Mouse (Mus musculus): ENCODE data around the gene Sec14l4. TPM values are rescaled to one million over a fixed set of nuclear protein-coding genes. Genes with fewer than 3 reads are reported as not detected.
"Not testable (repeated sequence)": the region's sequence is repeated elsewhere in the genome, so short reads cannot be mapped to it uniquely, and the experiment has no call there.

Sec14l4 gene
- polyA plus RNA-seq, 1 experiment from 2014 or later: not detected

DNA sequence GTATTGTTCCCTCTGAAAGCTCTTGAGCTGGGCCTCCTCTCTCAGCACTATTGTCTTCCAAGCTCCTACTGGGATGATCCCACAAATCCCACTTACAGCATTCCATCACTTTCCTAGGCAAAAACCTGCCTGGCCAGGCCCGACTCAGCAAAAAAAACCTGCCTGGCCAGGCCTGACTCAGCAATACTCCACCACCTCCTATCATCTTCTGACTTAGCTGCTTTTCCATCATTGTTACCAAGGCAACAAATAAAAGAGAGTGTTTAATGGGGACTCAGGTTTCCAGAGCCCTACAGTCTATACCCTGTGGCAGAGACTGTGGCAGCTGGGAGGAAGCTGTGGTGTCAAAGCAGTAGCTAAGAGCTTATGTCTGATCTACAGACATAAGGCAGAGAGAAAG is 18.6 kb upstream of the Sec14l4 start:
- 68% methylated on average over 1 of the region's 1 CpGs for WGBS
- no peak for DNase-seq (ENCODE audit: low spot score)

DNA sequence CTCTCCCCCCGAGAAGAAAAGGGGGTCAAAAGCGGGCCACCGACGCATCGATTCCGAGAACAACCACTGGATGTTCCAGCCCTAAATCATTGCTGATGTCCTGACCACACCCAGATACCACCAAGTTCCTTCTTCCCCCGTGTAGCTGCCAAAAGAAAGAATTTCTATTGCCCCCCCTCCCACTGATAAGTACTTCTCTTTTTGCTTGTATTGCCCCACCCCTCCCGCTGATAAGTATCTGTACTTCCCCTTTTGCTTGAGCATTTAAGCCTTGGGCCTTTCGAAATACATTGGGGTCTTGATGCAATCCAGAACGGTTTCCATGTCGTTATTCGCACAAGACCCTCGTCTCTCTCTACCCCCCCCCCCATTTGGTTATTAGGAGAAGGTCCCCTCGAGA is 15.5 kb upstream of the Sec14l4 start:
- not testable (repeated sequence) for DNase-seq (ENCODE audit: low spot score); H3K27me3 ChIP-seq (ENCODE audit: control insufficient read depth, insufficient read depth, low read length); H3K9me3 ChIP-seq (replicated peaks; ENCODE audit: control insufficient read depth, low read length); H3K4me1 ChIP-seq (ENCODE audit: control insufficient read depth, insufficient read depth, low read length); H3K9ac ChIP-seq (replicated peaks; ENCODE audit: low read length); H3K4me3 ChIP-seq (ENCODE audit: low read depth, low read length); ATAC-seq (replicated peaks; ENCODE audit: insufficient number of reproducible peaks, low FRiP score, low TSS enrichment, low read depth); H3K36me3 ChIP-seq (replicated peaks; ENCODE audit: control insufficient read depth, insufficient read depth, low read depth, low read length); H3K27ac ChIP-seq (replicated peaks; ENCODE audit: low read depth, low read length); H3K4me2 ChIP-seq (ENCODE audit: low read depth, low read length)
- WGBS: 91% methylated on average over 14 of the region's 14 CpGs

More for the DNA sequence above, 18.6 kb upstream of the Sec14l4 start:
- Histone ChIP-seq H3K4me3 (ENCODE audit: low read depth, low read length) (no peak overlapping the region), H3K4me1 (ENCODE audit: control insufficient read depth, insufficient read depth, low read length) (no peaks in the 10 kb centered on the region), H3K9me3 (replicated peaks; ENCODE audit: control insufficient read depth, low read length) (no peaks in the 10 kb centered on the region), H3K36me3 (replicated peaks; ENCODE audit: control insufficient read depth, insufficient read depth, low read depth, low read length) (no peaks in the 10 kb centered on the region), H3K4me2 (ENCODE audit: low read depth, low read length) (no peak overlapping the region), H3K27me3 (ENCODE audit: control insufficient read depth, insufficient read depth, low read length) (no peaks in the 10 kb centered on the region), H3K9ac (replicated peaks; ENCODE audit: low read length) (no peak overlapping the region), H3K27ac (replicated peaks; ENCODE audit: low read depth, low read length) (no peak overlapping the region)
- no peak for ATAC-seq (replicated peaks; ENCODE audit: insufficient number of reproducible peaks, low FRiP score, low TSS enrichment, low read depth)

DNA sequence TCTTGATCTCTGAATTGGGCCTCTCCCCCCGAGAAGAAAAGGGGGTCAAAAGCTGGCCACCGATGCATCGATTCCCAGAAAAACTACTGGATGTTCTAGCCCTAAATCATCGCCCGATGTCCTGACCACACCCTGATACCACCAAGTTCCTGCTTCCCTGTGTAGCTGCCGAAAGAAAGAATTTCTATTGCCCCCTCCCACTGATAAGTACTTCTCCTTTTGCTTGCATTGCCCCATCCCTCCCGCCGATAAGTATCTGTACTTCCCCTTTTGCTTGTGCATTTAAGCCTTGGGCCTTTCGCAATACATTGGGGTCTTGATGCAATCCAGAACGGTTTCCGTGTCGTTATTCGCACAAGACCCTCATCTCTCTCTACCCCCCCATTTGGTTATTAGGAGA is 9.2 kb upstream of the Sec14l4 start:
- H3K36me3 ChIP-seq (replicated peaks; ENCODE audit: control insufficient read depth, insufficient read depth, low read depth, low read length); H3K4me1 ChIP-seq (ENCODE audit: control insufficient read depth, insufficient read depth, low read length); H3K4me2 ChIP-seq (ENCODE audit: low read depth, low read length); H3K9me3 ChIP-seq (replicated peaks; ENCODE audit: control insufficient read depth, low read length); DNase-seq (ENCODE audit: low spot score); ATAC-seq (replicated peaks; ENCODE audit: insufficient number of reproducible peaks, low FRiP score, low TSS enrichment, low read depth); H3K27me3 ChIP-seq (ENCODE audit: control insufficient read depth, insufficient read depth, low read length); H3K4me3 ChIP-seq (ENCODE audit: low read depth, low read length); H3K27ac ChIP-seq (replicated peaks; ENCODE audit: low read depth, low read length); H3K9ac ChIP-seq (replicated peaks; ENCODE audit: low read length): not testable (repeated sequence)
- WGBS: 92% methylated on average over 13 of the region's 13 CpGs

DNA sequence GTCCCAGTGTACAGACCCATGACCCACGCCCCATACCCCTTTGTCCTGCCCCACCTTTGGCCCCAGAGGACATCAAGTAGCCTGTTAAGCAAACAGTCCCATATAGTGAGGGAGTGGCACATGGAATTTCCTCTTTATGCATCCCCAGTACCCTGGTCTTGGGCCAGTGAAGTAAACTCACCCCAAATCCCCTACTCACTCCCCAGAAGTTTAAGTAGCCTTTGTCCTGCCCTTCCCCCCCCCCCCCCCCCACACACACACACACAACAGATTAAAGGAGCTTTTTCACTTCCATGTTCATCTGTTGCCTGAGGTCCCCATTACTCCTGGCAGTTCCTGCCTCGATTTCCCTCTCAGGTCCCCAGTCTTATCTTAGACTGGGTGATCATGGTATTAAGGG is 7.9 kb upstream of the Sec14l4 start:
- H3K4me2 ChIP-seq (ENCODE audit: low read depth, low read length): no peak overlapping the region
- WGBS: 71% methylated on average over 2 of the region's 2 CpGs
- no peak for DNase-seq (ENCODE audit: low spot score)

DNA sequence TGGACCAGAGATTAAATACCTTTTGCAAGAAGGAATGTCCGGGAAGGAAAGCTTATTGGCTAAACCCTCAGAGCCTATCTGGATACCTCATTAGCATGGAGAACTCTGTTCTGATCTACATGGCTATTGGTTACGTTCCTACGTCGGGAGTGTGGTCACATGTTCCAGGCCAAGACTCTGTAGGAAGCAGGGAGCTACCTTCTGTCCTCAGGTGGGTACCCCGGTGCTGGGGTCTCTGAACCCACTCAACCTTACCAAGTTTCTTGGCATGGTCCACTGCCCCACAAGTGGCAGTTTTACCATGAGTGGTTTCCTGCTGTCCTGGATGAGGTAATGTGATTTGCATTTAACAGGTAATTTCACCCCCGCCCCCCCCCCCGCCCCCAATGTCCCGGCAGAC is 4.2 kb upstream of the Sec14l4 start:
- no peak for ATAC-seq (replicated peaks; ENCODE audit: insufficient number of reproducible peaks, low FRiP score, low TSS enrichment, low read depth)
- H3K9ac ChIP-seq (replicated peaks; ENCODE audit: low read length): no peak overlapping the region
- no peaks in the 10 kb centered on the region for H3K9me3 ChIP-seq (replicated peaks; ENCODE audit: control insufficient read depth, low read length)
- no peak overlapping the region for H3K4me3 ChIP-seq (ENCODE audit: low read depth, low read length)
- no peaks in the 10 kb centered on the region for H3K4me1 ChIP-seq (ENCODE audit: control insufficient read depth, insufficient read depth, low read length)
- no peaks in the 10 kb centered on the region for H3K27me3 ChIP-seq (ENCODE audit: control insufficient read depth, insufficient read depth, low read length)
- no peak overlapping the region for H3K4me2 ChIP-seq (ENCODE audit: low read depth, low read length)
- H3K36me3 ChIP-seq (replicated peaks; ENCODE audit: control insufficient read depth, insufficient read depth, low read depth, low read length): no peaks in the 10 kb centered on the region
- DNase-seq (ENCODE audit: low spot score): no peak
- no peak overlapping the region for H3K27ac ChIP-seq (replicated peaks; ENCODE audit: low read depth, low read length)
- 83% methylated on average over 8 of the region's 8 CpGs for WGBS

More for the DNA sequence above, 7.9 kb upstream of the Sec14l4 start:
- Histone ChIP-seq H3K9me3 (replicated peaks; ENCODE audit: control insufficient read depth, low read length) (no peaks in the 10 kb centered on the region), H3K9ac (replicated peaks; ENCODE audit: low read length) (no peak overlapping the region), H3K4me1 (ENCODE audit: control insufficient read depth, insufficient read depth, low read length) (no peaks in the 10 kb centered on the region), H3K4me3 (ENCODE audit: low read depth, low read length) (no peak overlapping the region), H3K36me3 (replicated peaks; ENCODE audit: control insufficient read depth, insufficient read depth, low read depth, low read length) (no peaks in the 10 kb centered on the region), H3K27me3 (ENCODE audit: control insufficient read depth, insufficient read depth, low read length) (no peaks in the 10 kb centered on the region), H3K27ac (replicated peaks; ENCODE audit: low read depth, low read length) (no peak overlapping the region)
- ATAC-seq (replicated peaks; ENCODE audit: insufficient number of reproducible peaks, low FRiP score, low TSS enrichment, low read depth): no peak

DNA sequence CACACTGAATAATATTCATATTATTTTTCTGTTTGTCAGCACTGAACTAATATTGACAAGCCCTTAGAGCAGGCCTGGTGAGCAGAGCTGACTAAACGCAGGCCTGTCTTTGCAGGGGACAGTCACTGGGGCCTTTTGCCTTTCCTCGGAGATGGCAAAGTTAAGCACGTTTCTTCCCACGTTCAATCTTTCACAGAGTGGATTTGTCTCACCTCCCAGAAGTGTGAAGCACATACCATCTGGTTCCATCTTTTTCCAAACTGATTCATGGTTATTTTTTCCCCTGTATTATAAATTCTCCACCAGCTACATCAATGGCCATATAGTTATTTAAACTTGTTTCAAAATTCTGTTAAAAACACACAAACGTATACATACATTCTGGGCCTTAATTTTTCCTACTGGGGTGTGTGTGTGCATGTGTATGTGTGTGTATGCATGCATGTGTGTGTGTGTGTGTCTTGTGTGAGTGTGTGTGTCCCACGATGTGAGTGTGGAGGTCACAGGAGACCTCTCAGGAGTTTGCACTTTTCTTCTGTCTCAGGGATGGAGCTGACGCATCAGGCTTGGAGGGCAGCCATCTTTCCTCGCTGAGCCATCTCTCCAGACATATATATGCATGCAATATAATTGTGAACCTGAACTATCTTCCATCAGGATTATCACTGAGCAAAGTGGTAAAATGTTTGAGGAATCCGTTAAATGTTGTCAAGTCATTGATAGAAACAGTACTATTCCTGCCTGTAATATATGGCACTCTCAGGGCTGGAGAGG is 3.5 kb upstream of the Sec14l4 start:
- no peak overlapping the region for H3K9ac ChIP-seq (replicated peaks; ENCODE audit: low read length)
- no peak overlapping the region for H3K4me2 ChIP-seq (ENCODE audit: low read depth, low read length)
- no peak overlapping the region for H3K27ac ChIP-seq (replicated peaks; ENCODE audit: low read depth, low read length)
- no peak for ATAC-seq (replicated peaks; ENCODE audit: insufficient number of reproducible peaks, low FRiP score, low TSS enrichment, low read depth)
- no peaks in the 10 kb centered on the region for H3K4me1 ChIP-seq (ENCODE audit: control insufficient read depth, insufficient read depth, low read length)
- no peaks in the 10 kb centered on the region for H3K27me3 ChIP-seq (ENCODE audit: control insufficient read depth, insufficient read depth, low read length)
- DNase-seq (ENCODE audit: low spot score): no peak
- H3K4me3 ChIP-seq (ENCODE audit: low read depth, low read length): no peak overlapping the region
- no peaks in the 10 kb centered on the region for H3K9me3 ChIP-seq (replicated peaks; ENCODE audit: control insufficient read depth, low read length)
- H3K36me3 ChIP-seq (replicated peaks; ENCODE audit: control insufficient read depth, insufficient read depth, low read depth, low read length): no peaks in the 10 kb centered on the region
- WGBS: 76% methylated on average over 9 of the region's 9 CpGs

DNA sequence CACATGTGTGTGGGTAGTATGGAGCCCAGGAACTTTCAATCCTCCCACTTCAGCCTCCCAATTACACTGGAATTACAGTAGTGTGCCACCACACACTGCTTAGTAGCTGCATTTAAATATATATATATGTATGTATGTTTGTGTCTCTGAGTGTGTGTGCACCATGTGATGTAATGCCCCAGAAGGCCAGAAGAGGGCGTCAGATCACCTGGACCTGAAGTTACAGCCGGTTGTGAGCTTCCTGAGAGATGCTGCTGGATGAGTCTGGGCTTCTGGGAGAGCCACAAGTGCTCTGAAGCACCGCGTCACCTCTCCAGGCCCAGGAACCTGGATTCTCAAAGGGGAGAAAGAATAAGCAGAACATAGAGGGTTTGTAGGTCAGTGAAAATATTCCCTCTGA is 1.9 kb upstream of the Sec14l4 start:
- 68% methylated on average over 4 of the region's 4 CpGs for WGBS
- Histone ChIP-seq H3K4me1 (ENCODE audit: control insufficient read depth, insufficient read depth, low read length) (no peaks in the 10 kb centered on the region), H3K9me3 (replicated peaks; ENCODE audit: control insufficient read depth, low read length) (no peaks in the 10 kb centered on the region), H3K4me3 (ENCODE audit: low read depth, low read length) (no peak overlapping the region), H3K9ac (replicated peaks; ENCODE audit: low read length) (no peak overlapping the region), H3K4me2 (ENCODE audit: low read depth, low read length) (no peak overlapping the region), H3K27ac (replicated peaks; ENCODE audit: low read depth, low read length) (no peak overlapping the region), H3K36me3 (replicated peaks; ENCODE audit: control insufficient read depth, insufficient read depth, low read depth, low read length) (no peaks in the 10 kb centered on the region), H3K27me3 (ENCODE audit: control insufficient read depth, insufficient read depth, low read length) (no peaks in the 10 kb centered on the region)
- DNase-seq (ENCODE audit: low spot score) (no peak), ATAC-seq (replicated peaks; ENCODE audit: insufficient number of reproducible peaks, low FRiP score, low TSS enrichment, low read depth) (no peak)

DNA sequence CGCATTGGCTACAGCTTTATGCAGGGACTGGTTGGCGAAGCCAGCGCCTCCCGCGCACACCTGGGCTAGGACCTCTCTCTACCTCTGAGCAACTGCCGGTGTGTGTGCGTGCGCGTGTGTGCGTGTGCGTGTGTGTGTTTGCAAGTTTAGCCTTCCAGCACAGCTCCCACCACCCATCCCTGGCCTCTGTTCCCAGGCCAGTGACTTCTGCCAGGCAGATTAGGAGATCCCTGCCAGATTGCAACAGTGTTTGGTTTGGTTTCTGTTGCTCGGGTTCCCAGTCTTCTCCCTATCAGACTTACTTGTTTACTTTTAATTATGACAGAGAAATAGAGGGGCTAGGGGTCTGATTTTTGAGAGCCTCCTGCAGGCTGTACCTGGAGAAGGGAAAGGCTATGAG is 699 bp downstream of the Sec14l4 start:
- H3K4me1 ChIP-seq (ENCODE audit: control insufficient read depth, insufficient read depth, low read length): no peaks in the 10 kb centered on the region
- no peaks in the 10 kb centered on the region for H3K27me3 ChIP-seq (ENCODE audit: control insufficient read depth, insufficient read depth, low read length)
- H3K27ac ChIP-seq (replicated peaks; ENCODE audit: low read depth, low read length): no peak overlapping the region
- no peak for DNase-seq (ENCODE audit: low spot score)
- 26% methylated on average over 12 of the region's 12 CpGs for whole genome bisulfite sequencing
- ATAC-seq (replicated peaks; ENCODE audit: insufficient number of reproducible peaks, low FRiP score, low TSS enrichment, low read depth): no peak
- H3K9me3 ChIP-seq (replicated peaks; ENCODE audit: control insufficient read depth, low read length): no peaks in the 10 kb centered on the region
- no peak overlapping the region for H3K4me2 ChIP-seq (ENCODE audit: low read depth, low read length)
- H3K36me3 ChIP-seq (replicated peaks; ENCODE audit: control insufficient read depth, insufficient read depth, low read depth, low read length): no peaks in the 10 kb centered on the region
- no peak overlapping the region for H3K9ac ChIP-seq (replicated peaks; ENCODE audit: low read length)
- H3K4me3 ChIP-seq (ENCODE audit: low read depth, low read length): no peak overlapping the region

Data from embryonic facial prominence, embryonic 11.5 days (tissue).